Mouse (Mus musculus): ENCODE results near the gene Olfr826.
"Not testable (repeated sequence)": the region's sequence is repeated elsewhere in the genome, so short reads cannot be mapped to it uniquely, and the experiment has no call there.

The Olfr826 gene

DNA sequence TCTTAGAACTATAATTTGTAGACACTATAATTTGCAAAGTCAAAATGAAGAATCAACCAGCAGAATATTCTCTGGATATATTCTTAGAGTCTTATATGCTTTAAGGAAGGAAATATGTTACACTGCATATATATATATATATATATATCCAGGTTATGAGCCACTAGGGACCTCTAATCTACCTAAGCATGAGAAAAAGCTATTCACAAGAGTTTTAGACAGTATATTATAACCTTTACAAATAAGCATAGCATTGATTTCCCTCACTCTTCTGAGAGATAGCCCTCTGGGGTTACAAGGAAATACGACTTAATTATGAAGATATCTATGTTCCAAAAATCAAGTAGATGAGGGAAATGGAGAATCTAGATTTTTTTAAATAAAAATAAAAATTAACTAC, at the start of gene Olfr826:
Gene Olfr826, minus strand, starts transcription at position 101 of the 400 bp plus-strand sequence.
- DNase-seq = no peak

DNA sequence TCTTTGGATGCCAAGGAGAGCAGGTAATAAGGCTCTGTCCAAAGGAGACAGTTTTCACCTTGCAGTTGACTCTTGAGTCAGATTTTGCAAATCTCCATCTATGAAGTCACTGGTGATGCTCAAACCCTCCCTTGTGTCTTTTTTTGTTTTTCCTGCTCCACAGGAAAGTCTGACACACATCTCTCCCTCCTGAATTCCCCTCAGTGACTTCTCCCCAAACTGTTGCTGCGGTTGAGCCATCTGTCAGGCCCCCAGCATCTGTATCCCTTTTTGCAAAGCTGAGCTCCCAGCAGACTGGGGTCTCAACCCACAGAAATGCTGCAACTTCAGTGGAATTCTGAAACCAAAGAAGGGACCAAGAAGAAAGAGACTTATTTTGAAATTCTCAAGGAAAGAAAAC, 48.1 kb upstream of the Olfr826 start:
- DNase-seq = no peak

DNA sequence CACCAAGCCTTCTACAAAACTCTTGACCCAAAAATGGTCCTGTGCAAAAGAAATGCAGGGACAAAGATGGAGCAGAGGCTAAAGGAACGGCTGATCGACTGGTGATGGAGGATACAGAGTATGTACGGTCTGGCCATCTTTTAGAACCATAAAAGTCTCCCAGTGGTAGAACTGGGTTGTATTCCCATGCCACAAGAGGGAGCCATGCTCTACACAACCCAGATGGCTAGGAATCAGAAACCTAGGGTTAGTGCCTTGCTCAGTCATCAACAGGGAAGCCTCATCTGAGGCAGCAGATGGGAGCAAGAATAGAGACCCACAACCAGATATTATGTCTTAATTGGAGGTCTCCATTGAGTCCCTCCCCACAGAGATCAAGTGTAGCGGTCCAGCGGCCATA, 45.6 kb upstream of the Olfr826 start:
- no peak for DNase-seq

DNA sequence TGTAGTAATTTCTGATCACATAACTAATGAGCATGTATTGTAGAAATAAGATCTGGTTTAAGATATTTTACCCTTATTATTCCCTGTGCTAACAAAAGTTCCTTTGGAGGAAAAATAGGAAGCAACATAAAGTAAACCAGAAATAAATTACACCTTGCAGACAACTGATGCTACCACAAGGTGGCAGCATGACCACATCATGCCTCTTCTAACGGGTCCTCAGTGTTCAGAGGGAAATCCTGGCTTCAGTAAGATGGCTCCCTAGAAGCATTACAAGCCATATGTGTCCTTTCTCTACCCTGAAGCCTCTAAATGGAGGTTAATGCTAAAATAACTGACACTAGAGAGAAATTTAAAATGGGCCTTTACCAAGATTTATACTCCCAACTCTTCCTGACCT, 44.3 kb upstream of the Olfr826 start:
- peak; percentile 20 for DNase-seq

DNA sequence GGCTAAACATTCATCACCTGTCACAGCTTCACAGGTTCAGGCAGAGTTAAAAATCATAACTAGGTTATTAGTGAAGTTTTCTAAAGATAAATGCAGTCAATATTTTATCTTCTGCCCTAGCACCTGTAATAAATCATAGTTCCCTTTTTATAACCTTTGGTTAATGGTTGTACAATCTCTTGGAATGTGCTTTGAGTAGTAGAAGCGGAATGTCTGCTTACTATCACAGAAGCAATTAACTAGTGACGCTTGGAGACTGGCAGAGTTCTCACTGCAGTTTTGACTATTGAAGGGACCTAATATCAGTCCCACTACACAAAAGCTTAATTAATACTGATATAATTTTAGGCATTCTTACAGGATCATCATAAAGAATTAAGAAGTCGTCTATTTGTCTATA, 41.0 kb upstream of the Olfr826 start:
- DNase-seq = no peak

DNA sequence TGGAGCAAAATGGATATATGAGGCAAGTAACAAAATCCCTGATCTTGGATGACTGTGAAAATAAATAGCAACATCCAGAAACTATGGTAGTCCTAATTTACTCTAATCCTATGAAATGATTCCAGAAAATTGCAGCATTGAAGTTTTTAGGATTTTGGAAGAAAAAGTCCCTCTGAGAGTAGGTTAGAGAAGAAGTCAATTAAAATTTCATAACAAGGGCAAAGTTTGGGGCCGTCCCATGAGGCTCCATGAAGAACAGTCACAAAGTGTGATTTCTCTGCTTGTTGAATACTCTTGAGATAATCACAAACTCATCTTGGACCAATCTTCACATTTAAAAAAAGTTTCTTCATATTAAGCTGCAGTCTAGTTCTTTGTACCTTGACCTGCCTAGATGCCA, 30.3 kb upstream of the Olfr826 start, which contains the start of gene Olfr827:
Gene Olfr827, minus strand, starts transcription at position 101 of the 400 bp plus-strand sequence.
- DNase-seq = no peak

DNA sequence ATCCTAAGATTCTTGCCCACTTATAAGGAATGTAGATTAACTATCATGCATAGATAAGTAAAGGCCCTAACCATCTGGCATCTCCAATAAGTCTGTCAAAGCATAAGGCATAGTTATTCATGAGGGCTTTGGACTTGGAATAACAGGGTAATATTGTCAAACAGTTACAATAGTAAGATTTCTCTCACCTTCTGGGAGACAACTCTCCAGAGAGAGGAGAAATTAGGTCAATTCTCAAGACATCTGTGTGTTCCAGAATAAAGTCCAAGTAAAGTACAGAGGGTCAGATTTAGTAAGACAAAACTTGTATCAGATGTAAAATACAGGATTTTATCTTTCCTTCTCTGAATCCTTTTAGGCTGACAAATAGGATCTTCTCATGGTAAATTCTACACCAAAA, 17.3 kb downstream of the Olfr826 start, which contains the start of gene Olfr825:
Gene Olfr825, minus strand, starts transcription at position 101 of the 400 bp plus-strand sequence.
- DNase-seq = no peak

DNA sequence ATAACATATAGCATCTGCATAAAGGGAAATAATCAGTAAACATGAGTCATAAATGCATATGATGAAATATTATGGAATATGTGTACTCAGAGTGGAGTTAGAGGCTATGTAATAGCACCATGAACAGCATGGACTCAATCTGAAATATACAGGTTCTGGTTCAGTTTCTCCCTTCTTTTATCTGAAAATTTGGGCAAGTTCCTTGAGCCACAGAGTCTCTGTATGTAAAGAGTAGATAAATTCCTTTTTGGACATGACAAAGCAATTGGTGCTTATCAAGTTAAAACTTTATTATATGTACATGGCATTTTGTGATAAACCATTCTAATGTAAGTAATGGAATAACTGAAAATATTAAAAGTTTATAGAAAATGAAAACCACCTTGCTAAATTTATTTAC, 18.8 kb downstream of the Olfr826 start:
- DNase-seq = no peak

DNA sequence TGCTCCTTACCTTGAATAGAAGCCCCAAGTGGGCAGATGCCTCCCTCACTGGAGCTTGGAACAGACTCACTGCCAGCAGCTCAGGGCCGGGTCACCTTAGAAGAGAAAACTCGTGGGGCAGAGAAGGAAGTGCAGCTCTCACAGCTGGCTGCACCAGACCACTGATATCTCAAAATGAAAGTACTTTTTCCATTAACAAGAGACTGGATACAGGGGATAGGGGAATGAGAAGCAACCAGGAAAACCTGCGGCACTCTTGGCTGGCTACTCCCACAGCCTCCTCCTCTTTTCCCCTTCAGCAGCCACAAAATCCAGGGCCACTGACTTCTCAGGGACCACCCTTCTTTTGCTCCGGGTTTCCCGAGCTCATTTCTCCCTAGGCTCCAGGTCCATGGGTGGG, 39.9 kb downstream of the Olfr826 start:
- DNase-seq = no peak

DNA sequence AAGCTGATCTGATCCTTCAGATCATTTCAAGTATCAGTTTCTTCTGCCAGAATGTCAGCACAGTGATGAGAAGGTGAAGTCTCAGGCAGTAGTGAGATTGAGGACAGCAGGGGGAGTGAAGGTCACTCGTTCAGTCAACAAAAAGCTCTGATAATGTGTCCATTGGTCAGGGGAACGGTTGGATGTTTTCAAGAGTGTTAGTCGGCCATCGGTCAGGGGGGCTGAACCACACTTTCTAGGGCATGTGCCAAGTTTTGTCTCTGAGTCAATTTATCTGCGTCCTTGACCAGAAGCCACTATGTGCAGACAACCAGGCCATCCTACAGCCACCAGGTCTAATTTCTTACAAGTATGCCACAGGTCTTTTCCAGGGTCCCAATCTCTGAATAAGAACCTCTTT, 41.5 kb downstream of the Olfr826 start:
- not testable (repeated sequence) for DNase-seq

DNA sequence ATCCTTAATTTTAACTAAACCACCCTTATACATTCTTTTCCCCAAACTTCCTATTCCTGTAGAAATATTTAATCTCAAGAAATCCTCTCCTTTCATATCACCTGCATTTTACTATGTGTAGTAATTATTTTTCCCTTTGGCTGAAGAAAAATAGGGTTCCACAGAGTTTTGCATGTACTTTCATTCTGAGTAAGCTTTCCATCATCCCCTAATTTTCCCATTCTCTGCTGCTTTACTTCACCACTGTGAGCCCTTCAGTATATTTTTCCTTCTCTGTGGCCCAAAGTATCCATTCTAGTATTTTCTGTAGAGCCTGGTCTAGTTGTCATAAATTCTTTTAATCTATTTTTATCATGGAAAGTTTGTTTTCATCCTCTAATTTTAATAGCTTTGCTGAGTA, 49.2 kb downstream of the Olfr826 start:
- no peak for DNase-seq

DNA sequence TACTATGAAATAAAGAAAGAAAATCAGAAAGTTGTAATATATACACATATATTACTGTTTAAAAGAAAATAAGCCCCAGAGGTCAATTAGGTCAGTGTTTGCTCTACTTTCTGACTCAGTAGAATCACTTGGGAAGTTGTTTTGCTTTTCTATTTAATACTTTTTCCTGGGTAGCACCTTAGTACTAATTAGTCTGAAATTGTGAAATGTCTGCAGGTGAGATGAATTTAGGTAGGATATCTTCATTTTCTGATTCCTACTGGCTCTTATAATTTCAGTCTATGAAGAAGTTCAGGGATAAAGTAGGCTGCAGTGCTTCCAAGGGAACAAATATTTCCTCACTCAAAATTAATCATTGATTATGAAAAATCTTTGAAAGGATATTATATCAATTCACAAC, 54.1 kb downstream of the Olfr826 start, which contains the start of gene Olfr824:
Gene Olfr824, minus strand, starts transcription at position 101 of the 400 bp plus-strand sequence.
- DNase-seq = not testable (repeated sequence)
